Mouse (Mus musculus): ENCODE measurements around the gene Acat2. TPM values are rescaled to one million over a fixed set of nuclear protein-coding genes. Genes with fewer than 3 reads are reported as not detected.
"Not testable (repeated sequence)": the region's sequence is repeated elsewhere in the genome, so short reads cannot be mapped to it uniquely, and the experiment has no call there.

Acat2 gene
- polyA plus RNA-seq, 1 experiment, result 17.0 TPM

DNA sequence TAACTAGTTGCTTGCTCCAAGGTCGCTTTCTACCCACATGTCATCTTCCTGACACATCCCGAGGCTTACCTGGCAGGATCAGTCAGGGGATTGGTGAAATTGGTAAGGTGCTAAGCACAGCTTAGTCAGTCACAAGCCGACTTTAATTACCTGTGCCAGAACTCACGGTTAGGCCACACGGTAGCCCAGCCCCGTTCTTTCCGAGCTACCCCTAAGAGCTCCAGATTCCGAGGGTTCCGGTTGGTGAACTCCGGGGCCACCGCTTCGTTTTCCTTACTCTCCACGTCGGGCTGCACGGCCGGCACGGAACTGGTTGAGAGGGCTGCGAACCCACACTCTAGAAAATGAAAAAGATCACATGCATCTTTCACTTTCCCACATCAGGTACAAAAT lies 45.1 kb downstream of the Acat2 start, which contains the start of gene Tcp1:
TSS of gene Tcp1 (plus strand) at position 214 of the 393 bp plus-strand sequence.
- under 1% methylated on average over 18 of the region's 18 CpGs for WGBS
- DNase-seq (ENCODE audit: low read depth, low spot score), result no peak

DNA sequence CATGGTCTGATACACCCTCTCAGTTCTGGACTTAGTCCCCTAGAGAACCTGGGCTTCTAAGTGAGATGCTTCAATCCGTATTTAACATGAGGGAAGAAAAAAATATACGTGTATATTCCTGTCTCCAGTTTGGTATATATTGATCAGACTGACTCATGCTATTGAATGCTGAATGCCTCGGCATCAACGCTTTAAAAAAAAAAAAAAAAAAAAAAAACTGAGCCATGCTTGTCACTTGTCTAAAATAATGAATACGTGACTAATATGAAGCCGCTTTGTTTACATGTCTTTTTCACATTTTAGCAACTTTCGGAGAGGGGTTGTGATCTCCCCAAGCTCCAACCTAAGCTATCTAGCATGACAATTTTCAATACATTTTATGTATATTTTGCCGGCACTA lies 50.2 kb downstream of the Acat2 start:
- WGBS, result 87% methylated on average over 8 of the region's 8 CpGs
- no peak for DNase-seq (ENCODE audit: low read depth, low spot score)

DNA sequence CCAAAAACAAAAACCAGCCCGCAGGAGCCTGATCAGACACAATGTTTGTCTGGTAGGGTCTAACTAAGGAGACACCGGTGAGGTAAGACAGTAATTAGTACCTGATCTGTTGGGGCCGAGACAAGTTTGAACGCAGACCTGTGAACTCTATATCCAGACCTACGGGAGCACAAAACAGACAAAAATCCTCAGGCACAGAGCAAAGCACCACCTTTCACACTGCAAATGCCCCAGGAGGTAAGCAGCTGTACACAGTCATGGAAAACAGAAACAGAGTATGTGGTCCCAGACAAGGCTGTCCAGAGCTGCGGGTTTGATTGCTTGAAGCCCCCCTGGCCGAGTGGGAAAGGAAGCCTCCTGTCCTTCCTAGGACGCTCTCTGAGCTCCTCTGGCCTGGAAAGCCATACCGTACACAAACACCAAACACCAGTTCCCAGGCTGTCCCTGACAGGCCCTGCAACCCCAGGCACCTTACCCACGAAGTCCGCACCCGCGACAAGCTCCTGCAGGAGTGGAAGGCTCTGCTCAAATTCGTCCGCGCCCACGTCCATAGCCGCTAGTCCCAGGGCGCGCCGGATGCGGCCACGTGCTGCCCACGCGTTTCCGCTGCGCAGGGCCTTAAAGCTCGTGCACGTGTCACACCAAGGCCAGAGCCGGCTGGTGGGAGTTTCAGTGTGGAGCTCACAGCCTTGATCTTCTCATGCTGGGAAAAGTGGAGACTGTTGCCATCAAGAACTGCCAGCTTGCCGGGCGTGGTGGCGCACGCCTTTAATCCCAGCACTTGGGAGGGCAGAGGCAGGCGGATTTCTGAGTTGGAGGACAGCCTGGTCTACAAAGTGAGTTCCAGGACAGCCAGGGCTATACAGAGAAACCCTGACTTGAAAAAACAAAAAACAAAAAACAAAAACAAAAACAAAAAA lies 50.9 kb downstream of the Acat2 start, which contains the start of gene Pnldc1:
TSS of gene Pnldc1 (minus strand) at position 870 of the 920 bp plus-strand sequence.
- 83% methylated on average over 35 of the region's 35 CpGs for WGBS

DNA sequence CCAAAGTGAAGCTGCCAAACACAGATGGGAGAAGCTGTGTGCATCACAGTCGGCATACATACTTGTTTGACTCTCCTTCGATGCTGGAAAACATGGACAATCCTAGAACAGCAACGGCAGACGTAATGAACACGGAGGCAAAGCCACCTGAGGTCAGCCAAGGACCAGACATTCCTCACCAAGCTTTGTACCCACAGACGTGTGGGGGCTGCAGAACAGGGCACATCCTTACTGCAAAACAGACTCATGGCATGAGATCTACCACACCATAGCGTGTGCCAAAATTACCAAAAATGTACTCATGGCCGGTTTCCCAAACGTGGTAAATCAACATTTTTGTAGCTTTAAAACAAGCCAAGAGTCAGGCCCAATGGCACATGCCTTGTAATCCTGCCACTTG lies 54.1 kb downstream of the Acat2 start:
- DNase-seq (ENCODE audit: low read depth, low spot score), result no peak
- WGBS, result 87% methylated on average over 9 of the region's 9 CpGs

More for the DNA sequence above, 50.9 kb downstream of the Acat2 start, which contains the start of gene Pnldc1:
- DNase-seq (ENCODE audit: low read depth, low spot score), result no peak

DNA sequence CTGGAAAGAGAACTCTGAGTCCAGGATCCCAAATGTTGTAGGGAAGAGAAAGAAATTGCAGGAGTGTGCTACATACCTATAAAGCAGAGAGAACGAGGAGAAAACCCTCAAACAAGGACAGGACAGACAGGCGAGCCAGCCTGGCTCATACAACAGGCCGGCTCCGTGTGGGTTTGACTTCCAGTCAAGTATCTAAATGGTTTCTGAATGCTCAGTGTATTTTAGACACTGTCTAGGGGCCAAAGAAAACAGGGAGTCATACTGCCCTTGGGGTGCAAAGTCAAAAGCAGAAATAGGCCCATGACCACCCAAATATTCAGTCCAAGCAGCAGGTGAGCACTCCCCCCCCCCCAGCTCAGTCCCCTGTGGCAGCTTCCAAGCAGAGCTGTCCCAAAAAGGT lies 54.7 kb downstream of the Acat2 start:
- no peak for DNase-seq (ENCODE audit: low read depth, low spot score)
- WGBS, result 82% methylated on average over 4 of the region's 4 CpGs

DNA sequence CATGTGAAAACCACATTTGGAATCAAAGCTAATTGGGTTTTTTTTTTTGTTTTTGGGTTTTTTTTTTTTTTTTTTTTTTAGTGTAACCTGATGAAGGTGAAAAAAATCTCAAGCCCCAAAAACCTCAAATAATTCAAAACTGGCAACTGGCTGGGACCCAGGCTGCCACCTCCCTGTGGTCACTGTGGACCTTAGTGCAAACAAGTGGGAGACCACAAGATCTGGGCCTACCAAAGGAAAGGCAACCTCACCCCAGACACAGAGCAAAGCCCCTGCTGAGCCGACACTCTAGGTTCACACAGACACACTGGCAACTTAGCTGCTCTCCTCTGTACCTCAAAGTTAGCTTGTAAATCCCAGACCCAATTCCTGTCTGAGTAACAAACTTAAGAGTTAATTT lies 56.2 kb downstream of the Acat2 start:
- 87% methylated on average over 1 of the region's 1 CpGs for WGBS
- no peak for DNase-seq (ENCODE audit: low read depth, low spot score)

DNA sequence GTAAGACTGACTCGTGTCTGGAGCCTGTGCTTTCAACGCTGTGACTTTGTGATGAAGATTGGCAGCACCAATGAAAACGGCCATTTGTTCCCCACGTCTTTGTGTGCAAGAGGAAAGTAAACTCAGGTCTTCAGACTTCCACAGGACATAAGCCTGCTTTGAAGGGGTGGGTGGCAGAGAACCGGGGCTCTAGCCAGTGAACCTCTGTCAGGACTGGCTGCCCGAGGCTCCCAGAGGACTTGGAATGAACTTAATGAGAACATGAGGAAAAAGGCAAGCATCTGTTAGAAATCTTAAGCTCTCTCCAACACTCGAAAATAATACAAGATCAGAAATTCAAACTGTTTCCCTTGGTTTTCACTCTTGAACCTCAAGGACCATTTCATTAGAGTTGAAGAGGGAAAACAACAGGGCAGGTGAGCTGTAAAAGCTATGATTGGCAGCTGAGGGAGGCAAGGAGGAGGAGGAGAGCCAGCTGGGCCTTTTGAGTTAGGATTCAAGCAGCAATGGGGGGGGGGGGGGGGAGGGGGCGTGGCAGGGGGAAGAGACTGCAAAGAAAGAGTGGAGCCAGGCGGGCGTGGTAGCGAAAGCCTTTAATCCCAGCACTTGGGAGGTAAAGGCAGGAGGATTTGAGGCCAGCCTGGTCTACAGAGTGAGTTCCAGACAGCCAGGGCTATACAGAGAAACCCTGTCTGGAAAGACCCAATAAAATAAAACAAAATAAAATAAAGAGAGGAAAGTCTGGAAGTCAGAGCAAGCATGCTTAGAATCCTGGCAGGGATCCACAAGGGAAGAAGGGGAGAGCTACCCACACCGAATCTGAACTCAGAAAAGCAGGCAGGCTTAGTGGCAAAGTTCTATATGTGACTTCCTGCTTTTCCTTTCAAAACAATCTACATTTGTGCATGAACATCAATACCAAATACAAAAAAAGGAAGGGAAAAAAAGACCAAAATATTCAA lies 56.9 kb downstream of the Acat2 start:
- 66% methylated on average over 11 of the region's 12 CpGs for WGBS
- DNase-seq (ENCODE audit: low read depth, low spot score), result no peak

DNA sequence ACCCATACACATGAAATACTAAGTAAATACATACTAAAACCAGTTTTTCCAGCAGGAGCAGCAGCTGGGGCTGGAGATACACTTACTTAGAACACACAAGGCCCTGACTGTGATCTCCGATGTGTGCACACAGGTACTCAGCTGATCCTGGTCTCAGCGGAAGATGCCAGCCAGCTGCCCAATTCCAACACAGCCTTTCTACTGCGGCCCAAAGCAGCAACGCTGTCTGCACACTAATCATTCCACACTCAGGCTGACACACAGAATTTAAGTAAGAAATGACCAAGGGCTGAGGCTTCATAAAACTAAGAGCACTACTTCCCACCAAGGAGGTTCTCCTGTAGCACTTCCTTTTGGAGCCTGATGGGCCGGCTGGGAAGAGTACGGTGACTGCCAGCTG lies 58.3 kb downstream of the Acat2 start:
- DNase-seq (ENCODE audit: low read depth, low spot score), result no peak
- 89% methylated on average over 6 of the region's 6 CpGs for WGBS

DNA sequence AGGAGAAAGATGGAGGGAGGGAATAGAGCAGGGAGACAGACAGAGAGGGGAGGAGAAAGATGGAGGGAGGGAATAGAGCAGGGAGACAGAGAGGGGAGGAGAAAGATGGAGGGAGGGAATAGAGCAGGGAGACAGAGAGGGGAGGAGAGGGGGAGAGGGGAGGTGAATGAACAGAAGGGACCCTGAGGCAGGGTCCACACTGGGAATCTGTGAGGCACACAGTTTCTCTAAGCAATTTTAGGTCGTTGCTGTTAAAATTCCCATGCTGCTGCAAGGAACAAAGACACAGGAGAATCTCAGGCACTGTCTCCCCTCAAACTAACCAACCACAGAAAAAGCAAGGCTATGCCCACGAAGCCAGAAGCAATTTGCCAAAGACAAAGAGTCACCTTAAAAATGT lies 61.9 kb downstream of the Acat2 start:
- WGBS, result 40% methylated on average over 2 of the region's 2 CpGs
- DNase-seq (ENCODE audit: low read depth, low spot score), result not testable (repeated sequence)

DNA sequence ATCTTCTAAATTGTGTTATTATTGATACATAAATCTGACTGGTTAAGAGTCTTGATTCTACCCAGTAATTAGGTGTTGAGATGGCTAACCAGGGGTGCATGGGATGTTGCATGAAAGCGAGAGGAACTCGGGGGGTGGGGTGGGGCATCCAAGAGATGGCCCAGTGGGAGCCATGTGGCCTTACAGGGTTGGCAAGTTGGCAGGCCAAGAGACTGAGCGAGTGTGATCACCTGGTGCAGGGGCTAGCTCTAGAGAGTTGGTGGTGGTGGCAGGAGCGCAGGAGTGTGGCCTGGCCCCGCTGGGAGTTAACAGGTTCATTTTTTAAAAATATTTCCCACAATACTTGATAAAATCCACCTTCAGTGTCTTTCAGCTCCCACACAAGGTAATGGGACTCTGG lies 62.9 kb downstream of the Acat2 start:
- DNase-seq (ENCODE audit: low read depth, low spot score), result no peak
- 95% methylated on average over 5 of the region's 5 CpGs for WGBS

Other genes starting within 250 kb of the Acat2 start
- gene Igf2r, start 191.1 kb downstream of the Acat2 start, polyA plus RNA-seq (2012; rRNA removed), result 10.3 and 17.9 TPM in 2 replicates
- gene Mas1, start 92.6 kb downstream of the Acat2 start, polyA plus RNA-seq (2012; rRNA removed), result not detected in 2 replicates
- gene Mrgprh, start 84.7 kb downstream of the Acat2 start, polyA plus RNA-seq (2012; rRNA removed), result 0.05 TPM in 1 of 2 replicates, not detected in the other
- gene Pnldc1, start 50.5 kb downstream of the Acat2 start, polyA plus RNA-seq (2012; rRNA removed), result 0.79 and 1.1 TPM in 2 replicates
- 56.8 and 58.7 TPM in 2 replicates for gene Tcp1, start 45.0 kb downstream of the Acat2 start, polyA plus RNA-seq (2012; rRNA removed)
- gene Mrpl18, start 44.4 kb downstream of the Acat2 start, polyA plus RNA-seq (2012; rRNA removed), result 35.1 and 38.9 TPM in 2 replicates
- 0.10 and 0.19 TPM in 2 replicates for gene Acat3, start 20.1 kb downstream of the Acat2 start, polyA plus RNA-seq (2012; rRNA removed)
- gene Wtap, start 33.4 kb upstream of the Acat2 start, polyA plus RNA-seq (2012; rRNA removed), result 18.0 and 20.8 TPM in 2 replicates
- gene Sod2, start 46.1 kb upstream of the Acat2 start, polyA plus RNA-seq (2012; rRNA removed), result 156 and 214 TPM in 2 replicates
- gene Gpr31b, start 91.5 kb upstream of the Acat2 start, polyA plus RNA-seq (2012; rRNA removed), result 0.73 and 2.2 TPM in 2 replicates
- gene Tcp10b, start 100.4 kb upstream of the Acat2 start, polyA plus RNA-seq (2012; rRNA removed), result not detected in 2 replicates
- 2.0 and 6.7 TPM in 2 replicates for gene Unc93a, start 171.1 kb upstream of the Acat2 start, polyA plus RNA-seq (2012; rRNA removed)